ENCODE assay signal across 14 mouse cellular contexts in the genomic region with DNA sequence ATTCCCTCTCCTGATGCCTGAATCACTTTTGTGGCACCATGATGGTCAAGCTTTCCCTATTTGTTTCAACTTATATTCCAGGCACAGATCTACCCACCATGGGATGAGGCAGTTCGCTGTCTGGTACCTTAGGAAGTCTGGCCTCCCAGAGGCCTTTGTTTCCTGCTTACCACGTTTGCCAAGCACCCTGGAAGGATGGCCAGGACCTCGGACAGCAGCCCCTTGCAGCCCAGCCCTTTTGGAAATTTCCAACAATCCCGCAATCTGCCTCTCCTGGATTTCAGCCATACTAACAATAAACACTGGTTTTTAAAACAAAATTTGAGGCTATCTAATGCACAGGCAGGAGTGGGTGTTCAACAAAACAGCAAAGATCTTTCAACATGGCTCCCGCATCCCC.
DNase-seq lines count a peak whose midpoint lies in the region; ATAC-seq and TF ChIP-seq lines count a peak whose summit lies in the region.
"Had no signal": no experiment of that assay in that cellular context is flagged by ENCODE, and none has a peak within 500 bp of the region (broad histone marks: within the 10 kb centered on the region; RNA-seq: fewer than 3 reads in every experiment).

No protein-coding gene starts in this region.

- H3K4me1 ChIP-seq in hindbrain, embryonic 10.5 days (replicated peaks) = peaks cover 3% of the 10 kb centered on the region
- H3K4me1 ChIP-seq in hindbrain, embryonic 12.5 days = 0 out of 2 replicates have a peak, but pooled peaks cover 2% of the 10 kb centered on the region
- no peaks in the 10 kb centered on the region for H3K4me1 ChIP-seq in neural tube, embryonic 15.5 days
- H3K4me1 ChIP-seq in limb, embryonic 14.5 days (ENCODE audit: control insufficient read depth, insufficient read depth, low read length) = no peaks in the 10 kb centered on the region
- H3K4me1 ChIP-seq: limb, embryonic 15.5 days had no signal

- no peak for ATAC-seq in hindbrain, embryonic 12.5 days (ENCODE audit: low FRiP score)
- no peak for ATAC-seq in neural tube, embryonic 15.5 days (ENCODE audit: low FRiP score)
- no peak for ATAC-seq in limb, embryonic 14.5 days (ENCODE audit: low FRiP score, low read depth)

- H3K36me3 ChIP-seq in hindbrain, embryonic 10.5 days = no peaks in the 10 kb centered on the region
- no peaks in the 10 kb centered on the region for H3K36me3 ChIP-seq in hindbrain, embryonic 12.5 days
- no peaks in the 10 kb centered on the region for H3K36me3 ChIP-seq in neural tube, embryonic 15.5 days
- H3K36me3 ChIP-seq in limb, embryonic 14.5 days (ENCODE audit: control insufficient read depth, insufficient read depth, low read length) = no peaks in the 10 kb centered on the region
- H3K36me3 ChIP-seq: limb, embryonic 15.5 days had no signal

- no peak overlapping the region for H3K4me2 ChIP-seq in hindbrain, embryonic 12.5 days (replicated peaks)
- no peak overlapping the region for H3K4me2 ChIP-seq in neural tube, embryonic 15.5 days
- H3K4me2 ChIP-seq in limb, embryonic 14.5 days (replicated peaks; ENCODE audit: low read depth, low read length, severe bottlenecking) = no peak overlapping the region
- H3K4me2 ChIP-seq: limb, embryonic 15.5 days had no signal

- TF ChIP-seq POLR2A in limb, embryonic 14.5 days (IDR thresholded peaks at IDR 0.05; ENCODE audit: borderline replicate concordance, extremely low read depth, insufficient read depth, insufficient read length) = no peak

- DNase-seq in hindbrain, embryonic 10.5 days (ENCODE audit: low spot score) = peak; percentile 30
- DNase-seq in neural tube, embryonic 10.5 days (ENCODE audit: extremely low spot score, low spot score) = peak; percentile 36
- DNase-seq in adipocyte (ENCODE audit: low spot score) = peak; percentile 23
- DNase-seq in limb, embryonic 14.5 days (ENCODE audit: low spot score) = peak; percentile 33
- DNase-seq in B cell, adult 2 months = no peak
- no peak for DNase-seq in liver
- DNase-seq: heart, adult 2 months; heart, postnatal 36 days; kidney, adult 8-10 months; right cerebral cortex, adult 18-20 months; thymus, postnatal 36 days had no signal

- WGBS in hindbrain, embryonic 10.5 days = 39% methylated on average over 5 of the region's 5 CpGs
- 49% methylated on average over 5 of the region's 5 CpGs for WGBS in hindbrain, embryonic 12.5 days
- 50% methylated on average over 5 of the region's 5 CpGs for WGBS in neural tube, embryonic 15.5 days
- 22% methylated on average over 5 of the region's 5 CpGs for WGBS in limb, embryonic 14.5 days

- no peak overlapping the region for H3K4me3 ChIP-seq in hindbrain, embryonic 10.5 days
- H3K4me3 ChIP-seq in hindbrain, embryonic 12.5 days = no peak overlapping the region
- no peak overlapping the region for H3K4me3 ChIP-seq in neural tube, embryonic 15.5 days (replicated peaks)
- H3K4me3 ChIP-seq in limb, embryonic 14.5 days (replicated peaks; ENCODE audit: low read length) = no peak overlapping the region
- H3K4me3 ChIP-seq: heart, adult 2 months; limb, embryonic 15.5 days had no signal

- H3K27ac ChIP-seq in hindbrain, embryonic 10.5 days = no peak overlapping the region
- no peak overlapping the region for H3K27ac ChIP-seq in hindbrain, embryonic 12.5 days
- H3K27ac ChIP-seq in neural tube, embryonic 15.5 days (replicated peaks) = no peak overlapping the region
- H3K27ac ChIP-seq in limb, embryonic 14.5 days (replicated peaks; ENCODE audit: low read depth, low read length) = no peak overlapping the region
- H3K27ac ChIP-seq: heart, adult 2 months; limb, embryonic 15.5 days had no signal

- no peaks in the 10 kb centered on the region for H3K9me3 ChIP-seq in hindbrain, embryonic 10.5 days
- H3K9me3 ChIP-seq in hindbrain, embryonic 12.5 days (replicated peaks) = no peaks in the 10 kb centered on the region
- H3K9me3 ChIP-seq in neural tube, embryonic 15.5 days (replicated peaks) = no peaks in the 10 kb centered on the region
- no peaks in the 10 kb centered on the region for H3K9me3 ChIP-seq in limb, embryonic 14.5 days (ENCODE audit: control insufficient read depth, low read length)
- H3K9me3 ChIP-seq: limb, embryonic 15.5 days had no signal

- no peak overlapping the region for H3K9ac ChIP-seq in hindbrain, embryonic 12.5 days
- no peak overlapping the region for H3K9ac ChIP-seq in neural tube, embryonic 15.5 days (replicated peaks)
- no peak overlapping the region for H3K9ac ChIP-seq in limb, embryonic 14.5 days (ENCODE audit: low read depth, low read length, severe bottlenecking)
- H3K9ac ChIP-seq: limb, embryonic 15.5 days had no signal

- no peaks in the 10 kb centered on the region for H3K27me3 ChIP-seq in hindbrain, embryonic 10.5 days (ENCODE audit: insufficient read depth, poor library complexity, severe bottlenecking)
- no peaks in the 10 kb centered on the region for H3K27me3 ChIP-seq in hindbrain, embryonic 12.5 days
- H3K27me3 ChIP-seq in neural tube, embryonic 15.5 days (replicated peaks) = no peaks in the 10 kb centered on the region
- H3K27me3 ChIP-seq in limb, embryonic 14.5 days (ENCODE audit: control insufficient read depth, insufficient read depth, low read length) = no peaks in the 10 kb centered on the region
- H3K27me3 ChIP-seq: limb, embryonic 15.5 days had no signal

Comparison
In these comparisons a context has a peak if more than half of its experiments do, and no peak if none do; other contexts are left out.
1. DNase-seq: peak in hindbrain, embryonic 10.5 days (single experiment), neural tube, embryonic 10.5 days (single experiment), adipocyte (single experiment) and limb, embryonic 14.5 days (single experiment); none in B cell, adult 2 months (0 of 2) and liver (single experiment).